Mouse (Mus musculus) heart, postnatal 0 days (tissue): ENCODE results near the gene Ppp1r14a.

Experiments used
- CTCF ChIP-seq: IDR thresholded peaks from 2 replicates; pipeline ENCODE4 v1.5.1; 2016; ENCODE audit warnings: antibody characterized with exemption, control low read depth, low read depth
- EP300 ChIP-seq: IDR thresholded peaks from 2 replicates; pipeline ENCODE4 v1.6.1; 2016; ENCODE audit warnings: antibody characterized with exemption, low read depth

GRCm38 (mm10) chr7:29314844-29315628 lies 25.9 kb downstream of the Ppp1r14a start:
- no peak for TF ChIP-seq CTCF
- TF ChIP-seq EP300: no peak
